Mouse (Mus musculus): ENCODE results near the gene Iqce.

Iqce gene

DNA sequence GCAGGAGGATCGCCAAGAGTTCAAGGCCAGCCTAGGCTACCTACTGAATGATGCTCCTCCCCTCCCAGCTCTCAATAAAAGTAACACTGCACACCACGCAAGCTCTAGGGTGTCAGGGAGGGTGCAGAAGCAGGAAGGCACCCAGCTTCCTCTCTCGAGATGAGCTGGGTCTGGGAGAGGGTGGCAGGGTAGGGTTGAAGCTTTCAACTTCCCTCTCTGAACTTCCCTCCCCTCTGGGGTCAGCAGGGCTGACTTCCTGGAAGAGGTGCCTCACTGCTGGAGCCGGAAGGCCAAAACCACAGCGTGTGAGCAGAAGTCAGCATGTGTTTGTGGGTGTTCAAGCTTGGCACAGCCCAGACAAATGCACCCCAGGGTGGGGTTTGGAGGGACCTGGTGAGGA, 84.5 kb downstream of the Iqce start:
- in situ Hi-C loops (cut with MboI; ENCODE audit: low sequenced_read_pairs) = loop anchor here (5.0 kb wide), 1 partner anchor 70 kb away; no protein-coding TSS in a partner anchor

DNA sequence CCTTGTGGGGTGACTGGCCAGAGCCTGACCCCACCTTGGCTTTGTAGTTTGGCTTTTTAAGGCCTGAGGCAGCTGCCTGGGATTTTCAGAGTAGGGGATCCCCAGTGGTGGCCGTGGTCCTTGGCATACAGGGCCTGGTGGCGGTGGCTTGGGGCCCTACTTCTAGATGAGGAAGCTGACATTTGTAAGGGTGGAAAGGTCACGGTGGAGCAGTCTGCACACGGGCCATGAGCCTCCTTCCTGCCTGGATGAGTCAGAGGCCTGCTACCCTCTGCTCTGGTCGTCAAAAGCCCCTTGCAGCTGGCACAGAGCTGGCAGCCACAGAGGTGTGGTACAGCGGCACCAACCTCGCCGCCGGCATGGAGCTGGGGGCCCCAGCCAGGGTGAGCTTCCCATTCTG, 85.5 kb downstream of the Iqce start:
- in situ Hi-C loops (cut with MboI; ENCODE audit: low sequenced_read_pairs) = loop anchor here (5.0 kb wide), 1 partner anchor 69 kb away; no protein-coding TSS in a partner anchor

- in situ Hi-C loops (cut with MboI; ENCODE audit: low sequenced_read_pairs) = loop anchor here (5.0 kb wide), 1 partner anchor 69 kb away; no protein-coding TSS in a partner anchor
These were observed 86.1 kb downstream of the Iqce start for GRCm38 (mm10) chr5:140616110-140616503.

DNA sequence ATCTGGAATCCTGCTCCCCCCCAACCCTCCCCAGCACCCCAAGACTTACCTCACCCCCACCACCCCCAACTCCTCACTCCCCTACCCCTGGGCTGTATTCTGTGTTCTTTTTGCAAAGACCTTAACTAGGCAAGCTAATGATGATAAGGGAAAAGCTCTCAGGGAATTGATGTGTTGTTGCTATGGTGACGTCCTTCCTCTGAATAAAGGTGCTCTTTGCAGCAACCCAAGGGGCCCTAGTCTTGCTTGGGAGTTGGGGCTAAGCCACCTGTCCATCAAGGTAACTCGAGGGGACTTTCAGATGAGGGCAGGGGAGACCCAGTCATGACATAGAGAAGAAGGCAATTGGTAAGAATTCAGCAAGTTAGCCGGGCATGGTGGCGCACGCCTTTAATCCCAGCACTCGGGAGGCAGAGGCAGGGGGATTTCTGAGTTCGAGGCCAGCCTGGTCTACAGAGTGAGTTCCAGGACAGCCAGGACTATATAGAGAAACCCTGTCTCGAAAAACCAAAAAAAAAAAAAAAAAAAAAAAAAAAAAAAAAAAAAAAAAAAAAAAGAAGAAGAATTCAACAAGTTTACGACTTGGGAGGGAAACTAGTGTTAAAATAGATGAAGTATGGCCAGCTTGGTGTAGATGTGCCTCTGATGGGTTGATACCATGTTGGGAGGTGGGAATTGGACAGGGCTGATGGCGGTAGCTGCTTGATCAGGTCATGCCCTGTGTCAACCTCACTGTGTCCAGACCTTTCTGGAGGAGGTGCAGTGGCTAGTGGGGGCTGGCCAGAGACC, 86.7 kb downstream of the Iqce start:
- in situ Hi-C loops (cut with MboI; ENCODE audit: low sequenced_read_pairs) = loop anchor here (5.0 kb wide), 1 partner anchor 68 kb away; no protein-coding TSS in a partner anchor

GRCm38 (mm10) chr5:140614837-140615236, 87.3 kb downstream of the Iqce start:
- in situ Hi-C loops (cut with MboI; ENCODE audit: low sequenced_read_pairs) = loop anchor here (5.0 kb wide), 1 partner anchor 68 kb away; no protein-coding TSS in a partner anchor

DNA sequence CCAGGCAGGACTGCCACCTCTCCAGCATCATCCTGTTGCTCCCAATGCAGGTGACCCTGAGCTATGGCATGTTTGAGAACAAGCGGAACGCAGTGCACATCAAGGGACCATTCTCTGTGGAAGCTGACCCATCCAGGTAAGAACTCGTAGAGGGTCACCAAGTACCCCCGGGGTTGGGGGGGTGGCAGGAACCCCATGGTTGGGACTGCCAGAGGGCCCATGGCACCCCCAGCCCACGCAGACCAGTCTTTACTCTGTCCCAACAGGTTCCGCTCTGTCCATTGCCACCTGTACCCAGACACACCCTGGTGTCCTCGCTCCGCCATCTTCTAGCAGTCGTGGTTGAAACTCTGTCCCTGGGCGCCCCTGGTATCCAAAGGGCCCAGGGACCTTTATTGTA, 88.0 kb downstream of the Iqce start:
- in situ Hi-C loops (cut with MboI; ENCODE audit: low sequenced_read_pairs) = no loop called here

DNA sequence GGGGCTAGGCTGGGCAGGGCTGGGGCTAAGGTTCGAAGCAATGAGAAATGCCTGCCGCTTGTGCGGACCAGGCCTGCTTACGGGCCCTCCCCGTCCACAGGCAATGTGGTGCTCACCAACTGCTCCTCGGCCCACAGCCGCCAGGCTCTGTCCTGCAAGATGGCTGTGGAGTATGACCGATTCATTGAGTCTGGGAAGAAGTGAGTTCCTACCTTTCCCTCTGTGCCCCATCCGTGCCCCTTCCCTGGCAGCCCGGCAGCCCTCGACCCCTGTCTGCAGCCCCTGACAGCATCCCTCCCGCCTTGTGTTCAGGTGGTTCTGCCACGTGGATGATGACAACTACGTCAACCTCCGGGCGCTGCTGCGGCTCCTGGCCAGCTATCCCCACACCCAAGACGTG, 90.0 kb downstream of the Iqce start:
- in situ Hi-C loops (cut with MboI; ENCODE audit: low sequenced_read_pairs) = no loop called here

Data from CH12F3 (cell line).